Mouse (Mus musculus) central nervous system, embryonic 14 days (tissue): ENCODE measurements around the gene Vrk2. TPM values are rescaled to one million over a fixed set of nuclear protein-coding genes. Genes with fewer than 3 reads are reported as not detected.

Experiments
- polyA plus RNA-seq: library from polyadenylated mRNA; depleted of rRNA; stranded (reverse); fragments of >200 nt; gene quantifications from 2 replicates; pipeline ENCODE4 v1.2.3, GENCODE M21; 2012; rRNA removed

The Vrk2 gene
- polyA plus RNA-seq, result 4.8 and 4.9 TPM in 2 replicates

DNA sequence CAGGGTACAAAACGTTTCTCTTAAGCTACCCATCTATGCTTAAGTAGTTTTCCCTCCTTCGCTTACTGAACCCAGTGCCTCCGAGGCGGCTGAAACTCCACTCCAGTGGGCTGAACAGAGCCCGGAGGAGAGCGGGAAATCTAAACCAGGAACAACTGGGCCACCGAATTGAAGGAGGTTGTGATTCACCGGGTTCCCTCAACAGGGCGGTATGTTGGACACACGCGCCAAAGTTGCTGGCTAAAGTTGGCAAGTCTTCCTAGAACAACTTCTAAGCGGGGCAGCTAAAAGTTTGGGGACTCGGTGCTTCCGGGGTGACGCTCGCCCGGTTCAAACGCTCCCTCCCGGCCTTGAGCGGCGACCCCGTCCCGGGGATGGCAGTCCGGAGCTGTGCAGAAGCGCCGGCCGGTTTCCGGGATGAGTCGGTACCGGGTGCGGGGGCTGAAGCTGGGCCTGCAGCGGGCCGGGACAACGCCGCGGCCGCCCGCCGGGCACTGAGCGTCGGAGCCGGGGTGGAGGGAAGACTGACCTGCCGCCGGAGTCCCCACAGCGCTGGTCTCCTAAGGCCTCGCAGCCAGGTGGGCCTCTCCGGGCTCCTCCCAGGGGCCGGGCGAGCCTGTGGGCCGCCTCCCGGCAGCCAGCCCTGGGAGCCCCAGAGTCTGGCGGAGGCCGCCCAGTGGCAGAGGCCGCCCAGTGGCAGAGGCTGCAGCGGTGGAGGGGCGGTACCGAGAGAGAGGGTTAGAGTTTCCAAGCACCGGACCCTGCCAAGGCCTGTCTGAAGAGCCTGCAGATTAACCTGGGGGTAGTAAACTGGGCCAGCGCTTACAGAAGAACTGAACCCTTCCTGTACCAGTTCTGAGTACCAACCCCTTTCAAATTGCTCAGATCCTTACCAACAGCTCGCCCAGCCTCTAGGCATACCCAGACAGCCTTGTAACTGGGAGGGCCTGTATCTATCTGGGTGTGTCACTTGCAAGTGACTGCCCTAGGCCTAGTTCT lies at the start of gene Vrk2, which contains the start of gene Gm6899:
Gene Vrk2 (minus strand): TSS at position 939 of the 999 bp plus-strand sequence.
Gene Gm6899 (plus strand): TSS at position 181 of the 999 bp plus-strand sequence.

Other genes with a start within 250 kb of the Vrk2 start
- 11.5 and 12.5 TPM in 2 replicates for gene Fancl, start 207.9 kb downstream of the Vrk2 start, polyA plus RNA-seq
- not detected in 2 replicates for gene Gm6899, start 758 bp downstream of the Vrk2 start, polyA plus RNA-seq